Mouse (Mus musculus): ENCODE measurements around the gene Atp12a.

Gene Atp12a

DNA sequence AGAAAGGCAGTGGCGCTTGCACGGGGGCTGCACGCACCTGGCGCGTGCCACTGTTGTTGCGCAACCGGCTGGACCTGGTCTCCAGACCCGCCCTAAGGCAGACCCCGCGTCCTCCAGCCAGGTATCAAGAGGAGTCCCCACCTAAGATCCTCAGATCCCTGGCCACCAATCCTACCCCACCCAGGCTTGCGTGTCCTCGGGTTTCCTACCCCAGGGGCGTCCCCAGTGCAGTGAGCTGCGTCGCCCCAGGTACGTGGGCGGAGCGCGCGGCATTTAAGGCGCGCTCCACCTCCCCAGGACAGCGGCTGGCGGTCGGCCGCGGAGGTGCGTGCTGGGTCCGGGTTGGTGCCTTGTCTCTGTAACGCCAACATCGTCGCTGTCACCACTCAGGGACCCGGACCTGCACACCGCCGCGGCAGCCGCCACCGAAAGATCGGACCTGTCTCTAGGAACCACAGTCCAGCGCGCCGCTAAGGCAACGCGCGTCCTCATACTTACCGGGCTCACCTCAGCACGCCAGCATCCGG is at the start of gene Atp12a:
Gene Atp12a, plus strand, starts transcription at position 358 of the 527 bp plus-strand sequence.
- peak; percentile 6 for DNase-seq

DNA sequence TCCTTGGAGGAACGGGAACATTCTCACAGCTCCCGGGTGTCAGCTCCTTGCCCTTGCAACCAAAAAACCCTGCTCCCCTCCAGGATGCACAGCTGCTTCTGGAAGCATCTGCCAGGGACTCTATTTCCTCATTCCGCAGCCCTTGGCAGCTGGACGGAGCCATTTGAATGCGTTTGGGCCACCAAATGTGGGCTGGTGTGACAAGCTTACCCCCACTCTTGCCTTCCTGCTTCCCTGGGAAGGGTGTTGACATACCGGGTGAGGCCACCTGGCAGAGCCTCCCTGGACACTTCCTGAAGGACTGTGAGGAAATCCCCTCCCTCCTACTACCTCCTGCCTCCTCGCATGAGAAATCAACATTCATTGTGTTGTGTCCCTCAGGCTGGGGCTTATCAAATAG is 49.3 kb upstream of the Atp12a start:
- no peak for DNase-seq

DNA sequence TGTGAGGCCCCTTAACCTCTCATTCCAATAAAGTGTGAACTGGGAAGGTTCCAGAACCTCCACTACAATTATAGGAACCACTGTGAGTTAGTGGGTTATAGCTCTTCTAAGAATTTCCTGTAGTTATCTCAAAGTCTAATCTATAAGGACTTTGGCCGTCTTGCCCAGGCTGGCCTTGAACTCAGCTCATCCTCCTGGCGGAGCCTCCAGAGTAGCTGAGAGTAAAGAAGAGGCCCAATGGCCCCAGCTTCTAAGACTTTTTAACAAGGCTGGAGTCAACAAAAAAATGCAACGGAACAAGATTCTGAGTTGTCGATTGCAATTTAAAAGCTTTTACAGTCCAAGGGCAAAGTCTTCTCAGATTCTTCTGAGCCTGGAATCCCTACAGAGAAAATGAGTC is 48.5 kb upstream of the Atp12a start:
- DNase-seq = no peak

DNA sequence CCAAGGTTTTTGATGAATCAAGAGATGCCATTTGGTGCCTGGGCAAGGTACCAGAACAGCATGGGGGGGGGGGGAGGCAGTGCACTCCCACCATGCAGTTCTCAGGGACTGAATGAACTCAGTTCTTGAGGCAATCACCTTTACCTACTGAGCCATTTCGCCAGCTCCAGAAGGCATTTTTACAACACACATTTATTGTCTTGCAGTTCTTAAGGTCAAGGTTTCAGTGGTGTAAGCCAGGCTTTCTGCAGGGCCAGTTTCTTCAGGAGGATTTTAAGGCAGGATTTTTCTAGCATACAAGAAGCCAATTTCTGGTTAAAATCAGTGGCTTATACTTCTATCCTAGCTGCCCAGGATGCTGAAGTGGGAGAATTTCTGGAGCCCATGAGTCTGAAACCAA is 41.9 kb upstream of the Atp12a start:
- DNase-seq = no peak

DNA sequence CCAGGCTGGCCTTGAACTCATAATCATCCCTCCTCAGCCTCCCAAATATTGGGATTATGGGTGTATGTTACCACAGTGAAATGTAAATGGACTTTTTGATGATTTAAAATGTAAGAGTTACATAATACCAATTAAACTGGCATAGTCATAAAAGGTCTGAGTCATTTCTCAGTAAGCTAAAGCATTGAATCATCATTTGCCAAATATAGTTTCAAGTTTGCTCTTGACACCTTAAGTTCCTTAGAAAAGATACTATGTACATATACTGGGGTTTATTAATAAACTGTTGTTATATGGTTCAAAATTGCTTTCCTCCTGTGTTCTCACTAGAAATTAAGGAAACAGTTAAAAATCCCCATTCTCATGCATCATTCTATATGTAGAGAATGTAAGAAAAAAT is 39.8 kb upstream of the Atp12a start:
- no peak for DNase-seq

DNA sequence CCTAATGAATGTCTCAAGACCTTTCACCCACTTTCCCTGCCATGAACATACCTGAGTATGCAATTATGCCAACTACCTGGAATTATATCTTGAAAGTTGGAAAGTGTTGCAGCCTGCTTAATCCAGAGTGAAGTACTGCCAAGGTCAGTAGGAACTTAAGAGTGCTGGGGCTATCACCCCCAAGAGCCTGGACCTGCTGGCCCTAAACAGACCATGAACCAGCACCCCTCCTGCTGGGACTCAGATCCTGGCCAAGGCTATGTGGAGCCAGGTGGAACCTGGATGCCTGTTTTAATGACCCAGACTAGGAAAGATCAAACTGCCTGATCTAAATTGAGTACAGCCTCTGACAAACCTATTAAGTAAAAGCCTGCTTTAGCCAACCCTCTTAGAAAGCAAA is 31.2 kb upstream of the Atp12a start:
- DNase-seq = no peak

DNA sequence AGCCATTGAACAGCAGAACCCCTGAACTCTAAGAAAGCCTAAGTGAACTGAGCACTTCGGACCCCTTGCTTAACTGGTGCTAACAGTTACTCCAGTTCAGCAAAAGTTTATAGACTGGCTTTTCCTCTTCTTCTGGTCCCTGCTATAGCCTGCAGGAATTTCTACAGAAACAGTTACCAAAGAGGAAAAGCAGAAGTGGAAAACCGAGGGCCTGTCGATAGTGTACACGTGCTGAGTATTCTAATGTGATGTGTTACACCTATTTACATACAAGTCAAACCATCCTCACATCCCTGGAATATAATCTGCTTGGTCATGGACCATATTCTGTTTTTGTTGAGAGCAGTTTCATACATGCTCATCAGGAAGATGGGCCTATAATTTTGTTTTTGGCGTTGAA is 30.4 kb upstream of the Atp12a start:
- DNase-seq = no peak

DNA sequence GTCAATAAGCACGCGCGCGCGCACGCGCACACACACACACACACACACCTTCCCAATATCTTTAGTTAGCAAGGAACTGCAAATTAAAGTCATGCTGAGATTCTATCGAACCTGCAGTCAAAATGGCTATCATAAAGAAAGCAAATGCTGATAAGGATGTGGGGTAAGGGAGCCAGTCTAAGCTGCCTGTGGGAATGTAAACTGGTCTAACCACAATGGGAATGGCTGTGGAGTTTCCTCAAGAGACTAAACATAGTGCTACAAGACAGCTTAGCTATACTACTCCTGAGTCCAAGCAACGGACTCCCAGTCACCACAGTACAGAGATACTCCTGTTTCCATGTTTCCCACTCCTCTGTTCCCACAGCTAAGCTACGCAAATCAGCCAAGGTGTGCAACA is 28.8 kb upstream of the Atp12a start:
- no peak for DNase-seq

DNA sequence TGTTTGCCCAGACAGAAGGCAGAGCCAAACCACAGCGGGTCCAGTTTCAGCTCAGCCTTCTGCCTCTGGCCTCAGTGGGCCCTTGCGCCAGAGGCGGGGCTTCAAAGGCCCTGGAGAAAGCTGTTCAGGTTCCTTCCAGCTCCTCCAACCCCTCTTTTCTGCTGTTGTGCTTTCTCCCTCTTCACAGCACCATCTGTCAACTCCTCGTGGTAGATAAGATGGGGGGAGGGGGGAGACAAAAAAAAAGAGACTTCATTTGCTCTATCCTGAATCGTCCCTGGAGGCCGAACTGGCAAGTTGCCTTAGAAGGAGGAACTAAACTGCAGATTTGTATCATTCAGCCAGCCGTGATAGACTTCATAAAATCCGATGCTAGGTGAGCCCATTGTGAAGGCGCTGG is 27.8 kb upstream of the Atp12a start:
- DNase-seq = no peak

DNA sequence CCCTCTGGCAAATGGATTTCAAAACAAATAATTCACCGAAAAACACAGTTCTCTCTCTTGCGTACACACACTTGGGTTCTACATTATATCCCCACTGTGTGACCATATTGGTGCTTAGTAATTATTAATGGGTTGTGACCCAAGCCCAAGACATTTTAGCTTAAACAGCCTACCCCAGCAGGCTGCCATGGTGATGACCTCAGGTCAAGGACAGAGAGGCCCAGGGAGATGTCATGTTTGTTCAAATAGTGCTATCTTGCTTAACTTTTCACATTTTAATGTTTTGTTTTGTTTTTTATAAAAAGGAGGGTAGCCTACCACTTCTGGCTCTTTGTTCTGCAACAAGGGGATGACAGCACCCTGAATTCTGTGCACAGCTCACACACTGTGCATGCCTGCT is 27.2 kb upstream of the Atp12a start:
- DNase-seq = no peak

DNA sequence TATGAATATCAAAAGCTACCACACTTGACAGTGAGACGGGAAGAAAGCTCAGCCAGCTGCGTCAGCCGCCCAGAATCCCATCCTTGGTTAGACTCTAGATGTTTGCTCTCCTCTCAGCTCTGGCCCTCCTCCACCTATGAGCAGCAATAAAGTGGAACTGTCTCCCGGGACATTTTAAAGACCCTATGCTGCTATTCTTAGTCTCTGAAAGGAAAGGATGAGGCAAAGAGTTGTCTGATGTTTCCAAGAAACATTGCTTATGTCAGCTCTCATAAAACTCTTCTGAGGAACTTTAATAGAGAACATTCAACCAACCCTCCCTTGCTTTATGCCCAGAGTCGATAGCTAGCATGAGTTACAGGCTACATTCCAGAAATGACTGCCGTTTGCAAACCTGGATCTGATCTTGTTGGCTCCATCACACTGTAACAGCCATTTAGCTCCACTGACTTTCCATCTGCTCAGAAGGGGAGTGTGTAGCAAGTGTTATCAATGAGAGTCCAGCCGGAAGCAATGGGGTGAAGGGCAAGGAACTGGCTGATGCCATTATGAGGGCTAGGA is 25.9 kb upstream of the Atp12a start:
- no peak for DNase-seq

DNA sequence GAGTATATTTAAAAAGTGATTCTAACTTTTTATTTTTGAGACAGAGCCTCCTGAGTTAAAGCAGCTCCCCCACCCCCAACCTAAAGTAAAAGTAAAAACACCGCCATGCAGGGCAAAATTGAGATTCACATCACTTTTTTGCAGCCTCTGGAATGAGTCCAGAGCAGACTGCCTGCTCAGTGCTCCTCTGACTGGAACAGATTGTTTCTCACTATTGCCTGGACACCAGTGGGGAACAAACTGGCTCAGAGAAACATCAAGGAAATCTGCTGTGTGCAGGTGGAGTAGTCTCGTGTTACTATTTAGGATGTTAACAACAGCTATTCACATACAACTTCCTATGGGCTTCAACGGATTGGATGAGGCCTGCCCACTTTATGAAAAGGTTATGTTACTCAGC is 16.2 kb upstream of the Atp12a start:
- no peak for DNase-seq

DNA sequence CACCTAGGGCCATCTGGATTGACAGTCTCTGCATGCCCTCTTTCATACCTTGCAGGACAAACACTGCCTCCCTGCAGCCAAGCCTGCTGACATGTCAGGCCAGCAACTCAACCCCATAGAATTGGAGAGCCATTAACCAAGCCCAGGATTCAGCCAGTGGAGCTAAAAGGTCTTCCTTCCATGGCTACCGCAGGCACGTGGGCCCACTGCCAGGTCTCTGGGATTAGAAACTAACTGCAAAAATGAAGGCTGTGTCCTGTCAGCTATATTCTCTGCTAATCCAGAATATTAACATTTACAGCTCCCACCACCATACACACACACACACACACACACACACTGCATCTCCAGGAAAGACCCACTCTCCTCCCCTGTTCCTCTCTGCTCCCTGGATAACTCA is 15.3 kb upstream of the Atp12a start:
- DNase-seq = no peak

DNA sequence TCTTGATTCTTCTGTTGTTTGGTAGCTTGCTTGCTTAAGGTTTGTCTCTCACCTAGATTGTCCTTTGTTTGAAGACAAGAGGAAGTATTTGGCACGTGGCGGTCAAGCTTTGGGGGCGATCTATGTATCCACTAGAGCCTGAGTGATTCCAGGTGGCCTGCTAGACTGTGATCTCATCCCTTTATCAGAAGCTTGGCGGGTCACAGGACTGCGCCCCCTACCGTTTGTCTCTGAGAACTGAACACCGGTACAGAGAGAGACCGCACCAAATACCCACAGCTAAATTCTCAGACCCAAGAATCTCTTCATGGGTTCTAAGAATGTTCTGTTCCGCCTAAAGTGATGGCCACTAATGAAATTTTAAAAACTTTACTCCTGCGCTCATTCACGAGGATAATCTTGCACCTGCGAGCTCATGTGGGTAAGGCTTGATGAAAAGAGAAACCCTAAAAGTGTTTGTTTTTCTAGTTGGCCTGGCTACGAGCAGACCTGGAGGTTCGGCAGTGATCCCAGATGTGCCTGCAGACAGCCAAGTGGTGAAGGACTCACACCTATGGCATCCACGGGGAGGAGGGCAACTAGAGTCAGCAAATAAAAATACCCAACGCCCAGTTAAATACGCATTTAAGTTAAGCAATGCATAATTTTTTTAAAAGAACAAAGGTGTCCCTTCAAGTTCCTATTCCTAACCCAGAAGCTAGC is 12.8 kb upstream of the Atp12a start:
- no peak for DNase-seq

DNA sequence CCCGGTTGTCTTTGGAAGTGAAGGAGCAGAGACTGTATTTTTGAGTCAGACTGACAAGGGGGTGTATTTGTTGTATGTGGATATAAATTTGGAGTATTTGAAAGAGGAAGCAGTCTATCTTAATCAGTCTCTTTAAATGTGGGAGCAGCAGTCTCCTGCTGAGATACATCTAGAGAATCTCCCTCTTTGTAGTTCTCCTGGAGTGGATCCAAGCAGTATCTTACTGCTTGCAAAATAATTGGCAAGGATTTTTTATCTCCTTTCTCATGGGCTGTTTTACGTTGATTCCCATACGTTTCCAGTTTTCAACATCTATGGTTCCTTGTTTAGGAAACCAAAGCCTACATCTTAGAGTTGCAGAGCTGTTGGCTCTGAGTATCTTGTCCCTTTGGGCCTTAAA is 10.1 kb upstream of the Atp12a start:
- DNase-seq = no peak

DNA sequence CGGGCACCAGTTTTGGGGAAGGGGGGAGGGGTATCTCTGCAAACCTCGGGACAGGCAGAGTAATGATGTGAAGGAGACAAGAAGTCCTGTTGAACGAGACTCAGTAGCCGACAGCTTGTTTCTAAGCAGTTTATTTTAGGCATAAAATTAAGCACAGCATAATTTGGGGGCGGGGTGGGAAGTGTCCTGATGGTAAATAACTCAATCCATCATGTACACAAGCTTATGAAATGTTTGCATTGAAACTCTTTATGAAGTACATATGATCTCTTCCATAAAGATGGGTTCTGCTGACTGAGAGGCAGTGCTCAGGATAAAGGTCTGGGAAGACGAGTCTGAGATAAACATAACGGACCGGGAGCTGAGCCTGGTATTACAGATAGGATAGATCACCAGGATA is 9.5 kb upstream of the Atp12a start:
- no peak for DNase-seq

DNA sequence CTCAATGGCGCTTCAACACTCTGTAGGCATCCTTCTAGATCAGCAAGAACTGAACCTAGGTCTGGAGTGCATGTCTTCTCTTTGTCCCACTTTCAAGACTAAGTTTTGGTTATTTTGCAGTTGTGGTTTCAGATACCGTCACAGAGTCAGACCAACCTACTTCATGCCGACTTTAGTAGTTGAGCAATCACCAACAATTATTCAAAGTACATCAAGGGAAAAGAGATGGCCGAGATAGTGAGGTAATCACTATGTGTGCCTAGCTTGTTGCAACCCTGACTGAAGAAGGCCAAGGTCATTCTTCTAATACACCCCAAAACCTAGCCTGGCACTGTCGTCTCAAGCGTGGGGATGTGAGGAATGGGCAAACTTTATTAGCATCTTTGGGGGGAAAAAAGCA is 8.7 kb upstream of the Atp12a start:
- no peak for DNase-seq

DNA sequence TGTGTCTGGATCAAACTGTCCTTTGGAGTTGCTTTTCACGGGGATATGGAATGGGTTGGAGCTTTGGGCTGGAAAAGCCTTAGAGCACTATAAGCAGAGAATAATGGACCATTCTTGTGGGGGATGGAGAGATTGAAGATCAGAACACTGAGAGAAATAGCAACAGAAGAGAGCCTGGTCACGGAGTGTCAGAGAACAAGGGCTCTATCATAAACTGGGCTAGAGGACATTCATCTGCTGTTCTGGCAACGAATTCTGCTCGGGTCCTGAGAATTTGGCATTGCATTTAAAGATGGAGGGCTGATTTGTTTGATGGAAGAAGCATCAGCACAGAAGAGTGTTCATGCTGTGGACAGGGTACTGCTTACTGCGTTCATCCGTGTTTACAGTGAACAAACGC is 6.4 kb upstream of the Atp12a start:
- DNase-seq = no peak

DNA sequence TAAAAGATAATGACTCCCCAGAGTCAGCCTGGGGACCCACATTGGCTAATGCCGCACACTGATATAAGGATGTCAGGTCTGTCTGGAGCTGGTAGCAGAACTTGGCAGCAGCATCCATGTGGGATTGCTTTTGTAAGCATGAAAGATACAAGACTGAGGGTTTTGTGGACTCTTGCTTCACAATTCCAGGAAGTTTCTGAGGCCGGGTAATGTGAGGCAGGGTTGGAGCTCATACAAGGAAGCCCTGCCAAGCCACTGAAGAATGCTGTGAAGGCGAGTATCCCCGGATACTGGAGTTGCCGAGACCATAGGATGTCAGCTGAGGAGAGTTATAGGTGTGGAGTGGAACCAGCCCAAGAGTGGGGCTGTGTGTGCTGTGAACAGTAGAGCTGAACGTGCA is 5.7 kb upstream of the Atp12a start:
- no peak for DNase-seq

DNA sequence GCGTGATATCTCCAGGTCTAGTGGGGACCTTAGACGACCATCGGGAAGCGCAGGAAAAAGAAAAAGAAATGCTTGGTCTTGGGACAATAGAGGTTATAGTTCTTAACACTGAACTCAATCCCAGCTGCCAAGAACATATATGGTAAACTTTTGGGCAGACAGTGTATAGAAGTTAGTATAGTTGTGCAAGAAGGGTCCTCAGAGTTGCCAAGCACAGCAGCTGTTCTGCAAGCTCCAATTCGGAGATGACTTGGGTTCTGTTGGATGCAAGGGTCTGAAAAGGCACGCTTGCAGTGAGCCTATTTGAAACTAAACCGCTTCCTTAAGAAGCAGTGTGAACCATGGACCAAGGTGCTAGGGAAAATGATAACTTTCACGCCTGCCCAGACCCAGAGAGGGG is 424 bp downstream of the Atp12a start:
- DNase-seq = no peak

DNA sequence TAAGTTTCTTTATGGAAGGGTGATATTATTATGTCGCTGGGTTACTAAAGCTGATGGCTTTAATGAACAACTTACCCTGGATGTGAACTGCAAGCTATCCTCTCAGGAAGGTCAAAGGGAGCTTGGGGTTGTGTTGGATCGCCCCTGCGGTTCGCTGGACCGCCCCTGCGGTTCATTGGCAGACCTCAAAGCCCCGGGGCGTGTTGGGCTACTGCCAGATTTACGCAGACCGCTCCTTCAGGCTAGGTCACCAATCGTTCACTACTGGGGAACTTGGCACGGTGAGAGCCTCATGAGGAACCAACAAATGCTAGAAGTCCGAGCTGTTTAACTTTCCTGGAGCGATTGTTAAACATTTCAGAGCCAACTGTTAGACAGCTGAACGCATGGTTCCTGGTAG is 1.8 kb downstream of the Atp12a start:
- no peak for DNase-seq

DNA sequence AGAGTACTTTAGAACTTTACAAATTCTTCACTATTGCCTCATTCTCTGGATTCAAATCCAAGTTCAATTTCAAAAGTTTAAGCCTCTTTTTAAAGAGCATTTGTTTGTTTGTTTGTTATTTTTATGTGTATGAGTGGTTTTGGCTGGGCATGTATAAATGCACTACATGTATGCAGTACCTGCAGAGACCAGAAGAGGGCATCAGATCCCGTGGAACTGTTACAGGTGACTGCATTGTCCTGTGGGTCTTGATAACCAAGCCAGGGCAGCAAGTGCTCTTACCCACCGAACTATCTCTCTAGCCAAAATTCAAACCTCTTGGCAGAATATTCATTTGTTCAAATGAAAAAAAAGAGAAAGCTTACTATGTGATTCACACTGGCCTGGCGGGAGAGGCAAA is 4.0 kb downstream of the Atp12a start:
- DNase-seq = no peak

DNA sequence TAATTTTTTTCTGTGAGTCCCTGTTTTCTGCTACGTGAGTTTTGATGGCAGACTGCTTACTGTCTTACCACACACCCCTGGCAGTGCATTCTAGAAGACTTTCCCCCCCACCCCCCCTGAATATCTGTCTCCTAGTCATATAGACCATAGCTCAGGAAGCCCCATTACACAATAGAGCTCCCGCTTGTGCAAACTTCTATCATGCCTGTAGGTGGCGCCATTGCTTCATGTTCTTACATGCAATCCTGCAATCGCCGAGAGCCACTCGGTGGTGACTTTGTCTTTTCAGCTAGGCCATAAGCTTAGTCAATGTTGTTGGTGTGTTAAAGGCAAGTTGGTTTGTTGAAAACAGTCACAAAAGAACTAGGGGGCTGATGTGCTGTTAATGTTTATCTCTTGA is 10.9 kb downstream of the Atp12a start:
- DNase-seq = peak; percentile 52

DNA sequence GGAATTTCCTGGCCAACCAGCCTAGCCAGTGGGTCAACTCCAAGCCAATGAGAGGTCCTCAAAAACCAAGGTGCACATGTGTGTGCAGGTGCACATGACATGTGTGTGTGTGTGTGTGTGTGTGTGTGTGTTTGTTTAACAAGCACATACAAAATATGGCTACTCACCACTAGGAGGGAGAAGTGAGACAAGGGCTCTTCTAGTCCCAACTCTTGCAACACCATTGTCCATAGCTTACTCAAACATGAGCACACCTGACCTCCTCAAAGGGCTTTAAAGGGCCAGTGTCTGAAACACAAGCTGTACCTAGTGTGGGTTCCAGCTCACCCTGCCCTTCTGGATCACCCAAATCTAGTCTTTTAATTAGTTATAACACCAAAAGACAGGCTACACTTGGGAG is 12.9 kb downstream of the Atp12a start:
- no peak for DNase-seq

DNA sequence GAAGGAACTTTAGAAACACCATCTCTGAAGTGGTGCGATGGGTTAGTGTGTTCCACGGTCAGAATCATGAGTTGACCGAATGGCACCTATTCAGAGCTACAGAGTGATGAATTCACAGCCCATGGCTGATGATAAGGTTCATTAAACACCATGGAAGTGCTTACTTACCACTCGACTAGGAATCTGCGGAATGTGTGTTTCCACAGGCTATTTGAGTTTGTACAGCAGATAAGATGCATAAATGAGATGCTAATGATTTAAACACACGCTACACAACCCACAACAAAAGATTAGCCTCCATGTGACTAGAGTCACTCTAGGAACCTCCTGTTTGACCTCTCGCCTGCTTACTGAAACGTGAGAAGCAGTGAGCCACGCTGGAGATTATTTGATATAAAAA is 14.5 kb downstream of the Atp12a start:
- no peak for DNase-seq

All from right cerebral cortex, postnatal 25 days (tissue).